Mouse (Mus musculus) lung, postnatal 0 days (tissue): Measurements from ENCODE around the gene Tex14.

ENCODE experiments used
- CTCF ChIP-seq: IDR thresholded peaks from 2 replicates; pipeline ENCODE4 v1.5.1; 2016; ENCODE audit warnings: antibody characterized with exemption, mild to moderate bottlenecking
- EP300 ChIP-seq: IDR thresholded peaks from 2 replicates; pipeline ENCODE4 v1.6.1; 2016; ENCODE audit warnings: antibody characterized with exemption, mild to moderate bottlenecking, control low read depth

- TF ChIP-seq EP300 (no peak), CTCF (no peak)
Observed at GRCm38 (mm10) chr11:87595976-87596375, 191.1 kb downstream of the Tex14 start.
